Mouse (Mus musculus): Measurements from ENCODE around the gene Arhgef3. TPM values are rescaled to one million over a fixed set of nuclear protein-coding genes. Genes with fewer than 3 reads are reported as not detected.
A peak's percentile ranks its signal among the peaks of the same experiment; 100 is the strongest.

The Arhgef3 gene
- polyA plus RNA-seq, 1 experiment from 2014 or later = 18.5 TPM

- Histone ChIP-seq H3K9me3 (replicated peaks; ENCODE audit: control insufficient read depth, low read length) (no peaks in the 10 kb centered on the region), H3K9ac (ENCODE audit: low read length) (no peak overlapping the region), H3K4me1 (ENCODE audit: control insufficient read depth, insufficient read depth, low read length) (no peaks in the 10 kb centered on the region), H3K36me3 (ENCODE audit: control insufficient read depth, insufficient read depth) (peaks cover 8% of the 10 kb centered on the region; the same call in 1 of the 2 replicates), H3K4me2 (ENCODE audit: low read depth, low read length) (no peak overlapping the region), H3K27ac (ENCODE audit: low read length) (peak overlapping the region; percentile 55), H3K27me3 (ENCODE audit: control insufficient read depth, insufficient read depth, low read length) (no peaks in the 10 kb centered on the region), H3K4me3 (ENCODE audit: low read length) (no peak overlapping the region)
- no peak for ATAC-seq (replicated peaks; ENCODE audit: extremely low read depth, insufficient read depth, low FRiP score)
Measured at GRCm38 (mm10) chr14:27388616-27389015, 273.9 kb downstream of the Arhgef3 start.

GRCm38 (mm10) chr14:27389722-27390121 lies 275.0 kb downstream of the Arhgef3 start:
- H3K9ac ChIP-seq (ENCODE audit: low read length) = no peak overlapping the region
- no peaks in the 10 kb centered on the region for H3K27me3 ChIP-seq (ENCODE audit: control insufficient read depth, insufficient read depth, low read length)
- H3K36me3 ChIP-seq (ENCODE audit: control insufficient read depth, insufficient read depth) = peaks cover 2% of the 10 kb centered on the region; the same call in 1 of the 2 replicates
- no peaks in the 10 kb centered on the region for H3K9me3 ChIP-seq (replicated peaks; ENCODE audit: control insufficient read depth, low read length)
- H3K4me2 ChIP-seq (ENCODE audit: low read depth, low read length) = no peak overlapping the region
- no peak overlapping the region for H3K4me3 ChIP-seq (ENCODE audit: low read length)
- no peak overlapping the region for H3K27ac ChIP-seq (ENCODE audit: low read length)
- no peak for ATAC-seq (replicated peaks; ENCODE audit: extremely low read depth, insufficient read depth, low FRiP score)
- WGBS = 80% methylated on average over 2 of the region's 2 CpGs
- no peaks in the 10 kb centered on the region for H3K4me1 ChIP-seq (ENCODE audit: control insufficient read depth, insufficient read depth, low read length)

- WGBS = 84% methylated on average over 7 of the region's 7 CpGs
- H3K27me3 ChIP-seq (ENCODE audit: control insufficient read depth, insufficient read depth, low read length) = no peaks in the 10 kb centered on the region
Measured at GRCm38 (mm10) chr14:27390663-27391062, 276.0 kb downstream of the Arhgef3 start.

DNA sequence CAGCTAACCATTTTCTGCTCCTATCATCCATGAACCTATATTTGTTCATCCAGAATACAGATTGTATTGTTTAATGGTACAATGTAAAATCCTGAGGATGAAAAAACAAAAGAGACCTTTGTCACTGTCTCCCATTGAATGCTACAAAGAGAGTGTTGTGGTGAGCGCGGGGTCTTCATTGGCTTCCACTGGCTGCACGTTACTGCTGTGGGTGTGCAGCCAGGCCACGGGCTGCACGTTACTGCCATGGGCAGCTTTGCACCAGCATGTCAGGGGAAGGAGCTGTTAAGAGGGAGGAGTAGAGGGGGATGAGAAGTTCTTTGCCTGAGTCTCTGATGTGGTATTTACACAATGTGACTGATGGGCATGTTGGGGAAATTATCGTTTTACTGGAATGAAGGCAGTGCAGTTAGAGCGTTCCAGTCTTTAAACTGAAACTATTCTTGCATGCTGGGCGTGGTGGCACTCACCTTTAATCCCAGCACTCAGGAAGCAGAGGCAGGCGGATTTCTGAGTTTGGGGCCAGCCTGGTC lies 277.1 kb downstream of the Arhgef3 start:
- Histone ChIP-seq H3K9me3 (replicated peaks; ENCODE audit: control insufficient read depth, low read length) (no peaks in the 10 kb centered on the region), H3K4me3 (ENCODE audit: low read length) (no peak overlapping the region), H3K9ac (ENCODE audit: low read length) (no peak overlapping the region), H3K36me3 (ENCODE audit: control insufficient read depth, insufficient read depth) (no peaks in the 10 kb centered on the region), H3K4me1 (ENCODE audit: control insufficient read depth, insufficient read depth, low read length) (no peaks in the 10 kb centered on the region), H3K4me2 (ENCODE audit: low read depth, low read length) (no peak overlapping the region), H3K27ac (ENCODE audit: low read length) (no peak overlapping the region), H3K27me3 (ENCODE audit: control insufficient read depth, insufficient read depth, low read length) (no peaks in the 10 kb centered on the region)
- 73% methylated on average over 9 of the region's 9 CpGs for WGBS
- no peak; the same call in 1 of the 2 replicates for ATAC-seq (replicated peaks; ENCODE audit: extremely low read depth, insufficient read depth, low FRiP score)

More at GRCm38 (mm10) chr14:27390663-27391062, 276.0 kb downstream of the Arhgef3 start:
- ATAC-seq (replicated peaks; ENCODE audit: extremely low read depth, insufficient read depth, low FRiP score) = no peak
- no peak overlapping the region for H3K4me3 ChIP-seq (ENCODE audit: low read length)
- no peaks in the 10 kb centered on the region for H3K9me3 ChIP-seq (replicated peaks; ENCODE audit: control insufficient read depth, low read length)
- H3K27ac ChIP-seq (ENCODE audit: low read length) = no peak overlapping the region
- no peak overlapping the region for H3K4me2 ChIP-seq (ENCODE audit: low read depth, low read length)
- H3K36me3 ChIP-seq (ENCODE audit: control insufficient read depth, insufficient read depth) = peaks cover 2% of the 10 kb centered on the region; the same call in 1 of the 2 replicates
- no peaks in the 10 kb centered on the region for H3K4me1 ChIP-seq (ENCODE audit: control insufficient read depth, insufficient read depth, low read length)
- H3K9ac ChIP-seq (ENCODE audit: low read length) = no peak overlapping the region

GRCm38 (mm10) chr14:27392660-27393059 lies 278.0 kb downstream of the Arhgef3 start:
- 92% methylated on average over 2 of the region's 2 CpGs for WGBS
- Histone ChIP-seq H3K27me3 (ENCODE audit: control insufficient read depth, insufficient read depth, low read length) (no peaks in the 10 kb centered on the region), H3K36me3 (ENCODE audit: control insufficient read depth, insufficient read depth) (peaks cover 3% of the 10 kb centered on the region), H3K27ac (ENCODE audit: low read length) (no peak overlapping the region), H3K4me2 (ENCODE audit: low read depth, low read length) (no peak overlapping the region), H3K9me3 (replicated peaks; ENCODE audit: control insufficient read depth, low read length) (no peaks in the 10 kb centered on the region), H3K4me3 (ENCODE audit: low read length) (no peak overlapping the region), H3K9ac (ENCODE audit: low read length) (no peak overlapping the region), H3K4me1 (ENCODE audit: control insufficient read depth, insufficient read depth, low read length) (no peaks in the 10 kb centered on the region)
- no peak for ATAC-seq (replicated peaks; ENCODE audit: extremely low read depth, insufficient read depth, low FRiP score)

GRCm38 (mm10) chr14:27393806-27394205 lies 279.1 kb downstream of the Arhgef3 start:
- peaks cover 7% of the 10 kb centered on the region for H3K36me3 ChIP-seq (ENCODE audit: control insufficient read depth, insufficient read depth)
- no peak for ATAC-seq (replicated peaks; ENCODE audit: extremely low read depth, insufficient read depth, low FRiP score)
- no peak overlapping the region for H3K4me2 ChIP-seq (ENCODE audit: low read depth, low read length)
- 45% methylated on average over 10 of the region's 10 CpGs for WGBS
- H3K9ac ChIP-seq (ENCODE audit: low read length) = no peak overlapping the region
- H3K9me3 ChIP-seq (replicated peaks; ENCODE audit: control insufficient read depth, low read length) = no peaks in the 10 kb centered on the region
- H3K27ac ChIP-seq (ENCODE audit: low read length) = no peak overlapping the region
- H3K4me1 ChIP-seq (ENCODE audit: control insufficient read depth, insufficient read depth, low read length) = no peaks in the 10 kb centered on the region
- no peak overlapping the region for H3K4me3 ChIP-seq (ENCODE audit: low read length)
- no peaks in the 10 kb centered on the region for H3K27me3 ChIP-seq (ENCODE audit: control insufficient read depth, insufficient read depth, low read length)

DNA sequence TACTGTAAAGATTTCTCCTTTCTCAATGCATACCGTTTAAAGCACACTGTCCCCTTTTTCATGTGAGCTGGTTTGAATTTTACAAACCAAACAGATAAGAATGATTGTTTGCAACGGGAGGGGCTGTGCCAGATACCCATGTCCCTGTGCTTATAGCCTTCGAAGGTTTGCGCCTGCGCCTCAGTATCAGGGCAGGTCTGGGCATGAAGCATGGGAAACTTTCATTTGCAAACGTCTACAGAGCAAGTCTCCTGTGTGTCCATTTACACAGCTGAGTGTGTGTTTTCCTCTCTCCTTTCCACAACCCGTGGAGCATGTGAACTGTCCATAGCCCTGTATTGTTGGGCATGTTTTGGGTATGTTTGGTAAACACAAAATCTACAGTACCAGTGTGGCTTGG lies 281.7 kb downstream of the Arhgef3 start:
- H3K9me3 ChIP-seq (replicated peaks; ENCODE audit: control insufficient read depth, low read length) = no peaks in the 10 kb centered on the region
- H3K36me3 ChIP-seq (ENCODE audit: control insufficient read depth, insufficient read depth) = peaks cover 11% of the 10 kb centered on the region
- no peak overlapping the region for H3K9ac ChIP-seq (ENCODE audit: low read length)
- ATAC-seq (replicated peaks; ENCODE audit: extremely low read depth, insufficient read depth, low FRiP score) = no peak
- no peaks in the 10 kb centered on the region for H3K27me3 ChIP-seq (ENCODE audit: control insufficient read depth, insufficient read depth, low read length)
- H3K4me2 ChIP-seq (ENCODE audit: low read depth, low read length) = no peak overlapping the region
- H3K4me1 ChIP-seq (ENCODE audit: control insufficient read depth, insufficient read depth, low read length) = no peaks in the 10 kb centered on the region
- no peak overlapping the region for H3K27ac ChIP-seq (ENCODE audit: low read length)
- 77% methylated on average over 7 of the region's 7 CpGs for WGBS
- no peak overlapping the region for H3K4me3 ChIP-seq (ENCODE audit: low read length)

- Histone ChIP-seq H3K4me3 (ENCODE audit: low read length) (no peak overlapping the region), H3K9me3 (replicated peaks; ENCODE audit: control insufficient read depth, low read length) (no peaks in the 10 kb centered on the region), H3K27ac (ENCODE audit: low read length) (no peak overlapping the region), H3K27me3 (ENCODE audit: control insufficient read depth, insufficient read depth, low read length) (no peaks in the 10 kb centered on the region), H3K9ac (ENCODE audit: low read length) (no peak overlapping the region), H3K4me1 (ENCODE audit: control insufficient read depth, insufficient read depth, low read length) (peaks cover 3% of the 10 kb centered on the region; the same call in 1 of the 2 replicates), H3K36me3 (ENCODE audit: control insufficient read depth, insufficient read depth) (peaks cover 11% of the 10 kb centered on the region), H3K4me2 (ENCODE audit: low read depth, low read length) (no peak overlapping the region)
- WGBS = 78% methylated on average over 6 of the region's 6 CpGs
- no peak for ATAC-seq (replicated peaks; ENCODE audit: extremely low read depth, insufficient read depth, low FRiP score)
Measured at GRCm38 (mm10) chr14:27397526-27397925, 282.8 kb downstream of the Arhgef3 start.

DNA sequence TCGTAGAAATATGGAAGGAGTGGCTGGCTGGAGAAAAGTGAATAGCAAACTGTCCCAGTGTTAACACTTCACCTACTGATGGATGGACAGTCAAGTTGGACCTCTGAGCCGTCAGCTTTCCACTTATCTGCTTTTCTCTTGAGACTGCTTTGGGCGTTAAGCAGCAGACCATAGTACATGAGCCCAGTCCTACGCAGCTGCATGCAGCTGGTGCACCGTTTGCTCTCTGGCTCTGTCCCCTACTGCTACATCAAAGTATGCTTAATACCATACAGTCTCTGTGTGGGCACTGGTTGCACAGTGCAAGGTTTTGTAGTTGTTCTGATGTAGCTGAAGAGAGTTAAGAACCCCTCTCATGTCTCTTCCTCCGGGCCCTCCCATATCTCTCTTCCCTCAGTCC lies 285.8 kb downstream of the Arhgef3 start:
- WGBS = 61% methylated on average over 6 of the region's 6 CpGs

More for the DNA sequence above, 285.8 kb downstream of the Arhgef3 start:
- H3K4me3 ChIP-seq (ENCODE audit: low read length) = no peak overlapping the region
- no peak overlapping the region for H3K27ac ChIP-seq (ENCODE audit: low read length)
- H3K4me1 ChIP-seq (ENCODE audit: control insufficient read depth, insufficient read depth, low read length) = peaks cover 6% of the 10 kb centered on the region
- peaks cover 24% of the 10 kb centered on the region for H3K36me3 ChIP-seq (ENCODE audit: control insufficient read depth, insufficient read depth)
- H3K4me2 ChIP-seq (ENCODE audit: low read depth, low read length) = no peak overlapping the region
- no peak for ATAC-seq (replicated peaks; ENCODE audit: extremely low read depth, insufficient read depth, low FRiP score)
- H3K27me3 ChIP-seq (ENCODE audit: control insufficient read depth, insufficient read depth, low read length) = no peaks in the 10 kb centered on the region
- H3K9ac ChIP-seq (ENCODE audit: low read length) = no peak overlapping the region
- H3K9me3 ChIP-seq (replicated peaks; ENCODE audit: control insufficient read depth, low read length) = no peaks in the 10 kb centered on the region

All from heart, embryonic 16.5 days (tissue).